Mouse (Mus musculus) megakaryocyte-erythroid progenitor cell, adult 5 weeks (primary cell): ENCODE data around the gene 4930415L06Rik. TPM values are rescaled to one million over a fixed set of nuclear protein-coding genes. Genes with fewer than 3 reads are reported as not detected.

Experiments
- polyA plus RNA-seq: library from polyadenylated mRNA; stranded (reverse); fragments of >175 nt; gene quantifications from 2 replicates; pipeline ENCODE4 v1.2.3, GENCODE M21; 2012

Gene 4930415L06Rik
- polyA plus RNA-seq: not detected in 2 replicates

GRCm38 (mm10) chrX:89932752-89933151, at the start of gene 4930415L06Rik:
Gene 4930415L06Rik, minus strand, starts transcription at chrX:89932852.

Other genes starting within 250 kb of the 4930415L06Rik start
- gene 4932429P05Rik, start 180.6 kb downstream of the 4930415L06Rik start, polyA plus RNA-seq: not detected in 2 replicates